Mouse (Mus musculus) liver, embryonic 11.5 days (tissue): ENCODE results near the gene Brix1. TPM values are rescaled to one million over a fixed set of nuclear protein-coding genes. Genes with fewer than 3 reads are reported as not detected.
"Not testable (repeated sequence)": the region's sequence is repeated elsewhere in the genome, so short reads cannot be mapped to it uniquely, and the experiment has no call there.

Source experiments
- ATAC-seq: fragments of 200-750 bp; cut with Nextera tagmentation; replicated peaks from 2 replicates; pipeline ENCODE4 v1.8.0; 2017; ENCODE audit warnings: moderate number of reproducible peaks, mild to moderate bottlenecking, moderate TSS enrichment, moderate library complexity; ENCODE audit not compliant: low FRiP score
- DNase-seq: peaks from one replicate; pipeline ENCODE4 v3.0.0-alpha.2; 2017; ENCODE audit warnings: low spot score
- H3K27ac ChIP-seq: fragments of 300-500 bp; sonication (generic); 2 replicates; pipeline ENCODE4 v1.5.1; 2014; ENCODE audit warnings: mild to moderate bottlenecking, low read depth, low read length, control low read depth
- H3K27me3 ChIP-seq: fragments of 300-500 bp; sonication (generic); replicated peaks from 2 replicates; pipeline ENCODE4 v1.6.1; 2014; ENCODE audit warnings: low read length, mixed read lengths; ENCODE audit not compliant: control insufficient read depth, insufficient read depth
- H3K36me3 ChIP-seq: fragments of 300-500 bp; sonication (generic); 2 replicates; pipeline ENCODE4 v1.6.1; 2014; ENCODE audit warnings: mild to moderate bottlenecking, low read length, moderate library complexity, mixed read lengths; ENCODE audit not compliant: control insufficient read depth, insufficient read depth
- H3K4me1 ChIP-seq: fragments of 300-500 bp; sonication (generic); replicated peaks from 2 replicates; pipeline ENCODE4 v1.6.1; 2014; ENCODE audit warnings: low read length, mixed read lengths; ENCODE audit not compliant: control insufficient read depth, insufficient read depth
- H3K4me2 ChIP-seq: fragments of 300-500 bp; sonication (generic); 2 replicates; pipeline ENCODE4 v1.6.1; 2014; ENCODE audit warnings: mild to moderate bottlenecking, control low read depth, moderate library complexity
- H3K4me3 ChIP-seq: fragments of 300-500 bp; sonication (generic); 2 replicates; pipeline ENCODE4 v1.5.1; 2014; ENCODE audit warnings: low read depth, low read length, control low read depth
- H3K9ac ChIP-seq: fragments of 300-500 bp; sonication (generic); 2 replicates; pipeline ENCODE4 v1.6.1; 2014; ENCODE audit warnings: low read depth, low read length, control low read depth
- H3K9me3 ChIP-seq: fragments of 300-500 bp; sonication (generic); 2 replicates; pipeline ENCODE4 v1.6.1; 2016; ENCODE audit warnings: low read length, inconsistent platforms, mixed read lengths; ENCODE audit not compliant: control insufficient read depth
- WGBS: fragments of 180-500 bp; shearing (Covaris S2); extraction: QIAGEN DNeasy Blood & Tissue Kit; methylation state at CpG from one replicate; pipeline ENCODE4 v1.1.7; 2014; 5-methylcytosine and 5-hydroxymethylcytosine counted together
- polyA plus RNA-seq: library from polyadenylated mRNA; unstranded; fragments of >200 nt; fragmentation: Nextera tagmentation; extraction: Ambion mirVana; gene quantifications from 2 replicates; pipeline ENCODE4 v1.2.1, GENCODE M21; 2014

Brix1 gene
- 168 and 179 TPM in 2 replicates for polyA plus RNA-seq

DNA sequence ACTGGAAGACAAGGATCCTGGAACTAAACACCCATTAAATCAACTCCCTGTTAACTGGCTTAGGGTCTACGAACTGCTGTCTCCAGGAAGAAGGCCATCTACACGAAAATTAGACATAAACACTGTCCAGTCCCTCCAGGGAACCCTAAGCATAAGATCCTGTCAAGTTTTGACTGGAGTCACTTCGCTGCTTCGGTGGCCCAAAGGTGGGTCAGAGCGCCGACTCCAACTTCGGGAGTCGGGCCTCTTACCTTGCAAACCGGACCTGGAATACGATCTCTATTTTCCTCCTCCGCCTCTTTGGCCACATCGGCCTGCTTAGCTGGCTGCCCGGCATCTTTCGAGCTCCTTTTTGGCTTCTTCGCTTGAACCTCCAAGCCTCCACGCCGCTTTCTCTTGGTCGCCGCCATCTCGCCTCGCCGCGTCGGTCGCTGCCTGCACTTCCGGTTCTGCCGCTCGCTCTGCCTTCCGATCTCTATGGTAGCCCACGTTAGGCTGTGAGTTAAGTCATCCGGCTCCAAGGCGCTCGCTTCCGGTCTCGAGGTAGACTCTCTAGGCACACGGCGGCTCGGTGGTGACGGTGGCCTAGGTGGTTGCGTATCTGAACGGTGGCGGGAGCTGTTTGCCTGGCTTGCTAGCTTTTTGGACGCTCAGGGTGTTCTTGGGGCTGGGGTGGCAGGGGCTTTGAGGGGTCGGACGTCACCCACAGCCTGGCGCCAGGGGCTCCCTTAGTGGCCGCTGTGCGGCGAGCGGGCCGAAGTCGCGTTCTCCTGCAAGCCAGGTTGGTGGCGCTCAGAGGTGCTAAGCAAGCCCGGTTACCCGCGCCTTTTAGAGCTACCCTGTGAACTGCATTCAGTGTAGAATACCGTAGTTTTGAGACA lies at the start of gene Brix1, which contains the start of gene Rad1:
TSS of gene Brix1 (minus strand) at position 464 of the 881 bp plus-strand sequence.
TSS of gene Rad1 (plus strand) at position 535 of the 881 bp plus-strand sequence.
- Histone ChIP-seq H3K4me3 (peak within 1 kb of the TSS; percentile 81), H3K9me3 (no peaks in the 10 kb centered on the region), H3K4me1 (no peaks in the 10 kb centered on the region; the same call in 1 of the 2 replicates), H3K9ac (peak within 1 kb of the TSS; percentile 88), H3K27me3 (no peaks in the 10 kb centered on the region), H3K36me3 (peaks cover 25% of the 10 kb centered on the region), H3K27ac (peak within 1 kb of the TSS; percentile 66), H3K4me2 (peak within 1 kb of the TSS; percentile 81)
- peak; percentile 89 for DNase-seq
- peak; percentile 99 for ATAC-seq
- under 1% methylated on average over 58 of the region's 58 CpGs for WGBS

- Histone ChIP-seq H3K4me2 (no peak overlapping the region), H3K9ac (no peak overlapping the region), H3K36me3 (no peaks in the 10 kb centered on the region), H3K4me3 (no peak overlapping the region), H3K27ac (no peak overlapping the region), H3K27me3 (no peaks in the 10 kb centered on the region), H3K4me1 (no peaks in the 10 kb centered on the region), H3K9me3 (no peaks in the 10 kb centered on the region)
- DNase-seq (no peak), ATAC-seq (no peak)
- WGBS, result 70% methylated on average over 5 of the region's 5 CpGs
These were observed 48.8 kb upstream of the Brix1 start for GRCm38 (mm10) chr15:10534591-10534990.

DNA sequence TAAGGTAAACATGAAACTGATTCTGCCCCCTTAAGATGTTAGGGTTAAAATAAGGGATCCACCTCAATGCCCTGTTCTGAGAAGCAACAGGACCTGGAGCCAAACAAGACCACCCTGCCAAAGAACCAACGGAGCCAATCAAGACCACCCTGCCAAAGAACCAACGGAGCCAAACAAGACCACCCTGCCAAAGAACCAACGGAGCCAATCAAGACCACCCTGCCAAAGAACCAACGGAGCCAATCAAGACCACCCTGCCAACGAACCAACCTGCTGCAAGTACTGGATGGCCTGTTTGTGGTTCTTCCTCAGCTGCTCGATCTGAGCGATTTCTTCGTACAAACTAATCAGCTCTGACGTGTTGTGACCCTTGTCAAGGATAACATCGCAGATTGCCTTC lies 47.6 kb upstream of the Brix1 start:
- not testable (repeated sequence) for DNase-seq, H3K27me3 ChIP-seq, H3K9me3 ChIP-seq, ATAC-seq, H3K4me1 ChIP-seq, H3K36me3 ChIP-seq, H3K4me3 ChIP-seq, H3K9ac ChIP-seq, H3K4me2 ChIP-seq, H3K27ac ChIP-seq
- 87% methylated on average over 10 of the region's 10 CpGs for WGBS

GRCm38 (mm10) chr15:10531352-10531751 lies 45.6 kb upstream of the Brix1 start:
- H3K27ac ChIP-seq, result no peak overlapping the region
- H3K27me3 ChIP-seq, result no peaks in the 10 kb centered on the region
- H3K4me3 ChIP-seq, result no peak overlapping the region
- no peaks in the 10 kb centered on the region for H3K9me3 ChIP-seq
- no peaks in the 10 kb centered on the region for H3K4me1 ChIP-seq
- H3K36me3 ChIP-seq, result no peaks in the 10 kb centered on the region
- no peak overlapping the region for H3K4me2 ChIP-seq
- ATAC-seq (peak; percentile 81), DNase-seq (no peak)
- WGBS, result 42% methylated on average over 4 of the region's 4 CpGs
- H3K9ac ChIP-seq, result no peak overlapping the region

DNA sequence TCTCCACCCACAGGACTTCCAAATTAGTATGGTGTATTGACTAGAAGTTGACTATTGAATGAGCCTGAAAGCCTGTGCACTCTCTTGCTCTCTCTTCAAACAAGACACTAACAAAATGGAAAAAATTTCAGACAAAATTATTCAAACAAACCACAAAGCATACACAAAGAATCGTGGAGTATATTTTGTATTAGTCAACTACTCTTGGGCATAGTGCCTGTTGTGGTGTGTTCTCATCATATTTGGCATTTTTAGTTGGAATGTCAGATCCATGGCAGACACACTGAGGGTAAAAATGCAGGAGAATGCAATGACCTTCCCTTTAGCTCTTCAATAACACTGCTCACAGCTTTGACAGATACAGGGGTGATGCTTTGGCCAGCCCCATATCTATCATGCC lies 40.1 kb upstream of the Brix1 start:
- Histone ChIP-seq H3K4me2 (no peak overlapping the region), H3K27ac (no peak overlapping the region), H3K4me1 (no peaks in the 10 kb centered on the region), H3K27me3 (no peaks in the 10 kb centered on the region), H3K9me3 (no peaks in the 10 kb centered on the region), H3K36me3 (no peaks in the 10 kb centered on the region), H3K4me3 (no peak overlapping the region), H3K9ac (no peak overlapping the region)
- no peak for DNase-seq
- ATAC-seq, result no peak
- 62% methylated on average over 1 of the region's 1 CpGs for whole genome bisulfite sequencing

DNA sequence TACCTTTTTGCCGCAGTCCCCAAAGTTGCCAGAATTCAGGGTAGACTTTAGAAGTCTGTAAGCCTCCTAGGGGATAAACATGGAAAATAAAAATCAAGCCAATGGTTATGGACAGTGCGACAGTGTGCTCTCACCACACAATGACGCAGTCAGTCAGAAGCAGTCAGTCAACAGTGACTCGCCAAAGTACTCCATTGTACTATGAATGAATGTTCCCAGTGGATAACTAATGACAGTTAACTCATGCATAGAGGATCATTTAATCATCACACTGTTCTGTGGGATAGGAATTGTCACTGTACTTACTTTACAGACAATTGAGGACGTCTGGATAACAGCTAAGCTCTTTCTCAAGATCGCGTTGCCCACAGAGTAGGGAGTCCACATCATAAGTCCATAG lies 29.4 kb upstream of the Brix1 start:
- H3K4me2 ChIP-seq, result no peak overlapping the region
- H3K27ac ChIP-seq, result no peak overlapping the region
- no peak overlapping the region for H3K9ac ChIP-seq
- no peaks in the 10 kb centered on the region for H3K36me3 ChIP-seq
- no peak overlapping the region for H3K4me3 ChIP-seq
- H3K4me1 ChIP-seq, result no peaks in the 10 kb centered on the region
- ATAC-seq (no peak), DNase-seq (no peak)
- WGBS, result 89% methylated on average over 7 of the region's 7 CpGs
- no peaks in the 10 kb centered on the region for H3K27me3 ChIP-seq
- no peaks in the 10 kb centered on the region for H3K9me3 ChIP-seq

- ATAC-seq (no peak), DNase-seq (no peak)
- no peak overlapping the region for H3K27ac ChIP-seq
- WGBS, result 74% methylated on average over 11 of the region's 11 CpGs
- H3K4me3 ChIP-seq, result no peak overlapping the region
- H3K9ac ChIP-seq, result no peak overlapping the region
- H3K9me3 ChIP-seq, result no peaks in the 10 kb centered on the region
- no peaks in the 10 kb centered on the region for H3K27me3 ChIP-seq
- no peaks in the 10 kb centered on the region for H3K4me1 ChIP-seq
- no peaks in the 10 kb centered on the region for H3K36me3 ChIP-seq
- no peak overlapping the region for H3K4me2 ChIP-seq
These were observed 20.4 kb upstream of the Brix1 start for GRCm38 (mm10) chr15:10506099-10506498.

GRCm38 (mm10) chr15:10500838-10501719 lies 15.3 kb upstream of the Brix1 start:
- Histone ChIP-seq H3K4me2 (no peak overlapping the region), H3K9me3 (no peaks in the 10 kb centered on the region), H3K9ac (no peak overlapping the region), H3K27me3 (no peaks in the 10 kb centered on the region), H3K36me3 (peaks cover under 1% of the 10 kb centered on the region; the same call in 1 of the 2 replicates), H3K27ac (no peak overlapping the region), H3K4me3 (no peak overlapping the region), H3K4me1 (no peaks in the 10 kb centered on the region)
- ATAC-seq (no peak), DNase-seq (no peak)
- WGBS, result 51% methylated on average over 11 of the region's 11 CpGs
